Mouse (Mus musculus): Measurements from ENCODE around the gene Jarid2. TPM values are rescaled to one million over a fixed set of nuclear protein-coding genes. Genes with fewer than 3 reads are reported as not detected.

Gene Jarid2
- total and polyA plus RNA-seq, 3 experiments = 7.3 to 24.5 (median 20.2) TPM

DNA sequence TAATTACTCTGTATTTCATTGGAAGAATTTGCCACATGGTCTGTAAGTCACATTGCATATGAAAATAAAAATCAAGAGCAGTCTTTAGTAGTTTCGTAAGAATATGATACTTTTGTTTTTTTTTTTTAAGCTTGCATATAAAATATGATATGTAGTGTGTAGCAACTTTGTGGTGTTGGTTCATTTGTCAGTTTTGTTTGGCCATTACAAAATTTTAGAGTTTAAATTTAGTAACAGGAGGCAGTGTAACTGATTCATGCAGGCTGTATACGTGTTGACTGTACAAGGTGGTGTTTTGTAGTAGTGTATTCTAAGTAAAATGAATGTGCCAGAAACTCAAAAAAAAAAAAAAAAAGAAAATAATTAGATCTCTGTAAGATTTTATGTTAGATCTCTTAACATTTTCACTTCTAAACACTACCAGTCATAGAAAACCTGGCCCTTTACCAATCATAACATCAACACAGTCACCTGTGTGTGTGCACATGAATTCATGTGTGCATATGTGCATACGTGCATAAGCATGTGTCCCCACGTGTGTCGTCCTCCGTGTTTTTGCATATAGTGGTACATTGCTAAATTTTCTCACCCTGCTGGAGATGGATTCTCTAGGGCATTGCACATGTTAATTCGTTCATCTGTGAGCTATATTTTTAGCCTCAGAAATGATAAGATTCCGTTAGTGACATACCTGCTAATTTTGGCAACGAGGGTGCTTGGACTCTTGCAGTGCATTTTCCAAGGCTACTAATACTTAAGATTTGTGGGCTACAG lies 59.3 kb downstream of the Jarid2 start:
- H3K27me3 ChIP-seq (ENCODE audit: control insufficient read depth, insufficient read depth, low read length) = no peaks in the 10 kb centered on the region
- H3K9ac ChIP-seq (ENCODE audit: low read depth, low read length) = no peak overlapping the region
- TF ChIP-seq POLR2A (IDR thresholded peaks at IDR 0.05; ENCODE audit: insufficient read depth, low read depth, low read length) (no peak), CTCF (IDR thresholded peaks at IDR 0.05) (no peak), EP300 (IDR thresholded peaks at IDR 0.05; ENCODE audit: insufficient read depth, low read depth, low read length) (no peak)
- no peak for DNase-seq
- H3K4me3 ChIP-seq = no peak overlapping the region
- 28% methylated on average over 9 of the region's 9 CpGs for WGBS
- H3K4me1 ChIP-seq (ENCODE audit: control insufficient read depth, insufficient read depth, low read length) = peaks cover 16% of the 10 kb centered on the region
- H3K36me3 ChIP-seq (ENCODE audit: control insufficient read depth, insufficient read depth, low read length) = peaks cover 39% of the 10 kb centered on the region
- peaks cover 7% of the 10 kb centered on the region for H3K79me2 ChIP-seq (replicated peaks; ENCODE audit: control insufficient read depth, insufficient read depth, low read length)
- peak overlapping the region; percentile 54 for H3K27ac ChIP-seq
- intact Hi-C loops (cut with DNase I) = loop anchor here (5.0 kb wide), 1 partner anchor 556 kb away; no protein-coding TSS in a partner anchor

DNA sequence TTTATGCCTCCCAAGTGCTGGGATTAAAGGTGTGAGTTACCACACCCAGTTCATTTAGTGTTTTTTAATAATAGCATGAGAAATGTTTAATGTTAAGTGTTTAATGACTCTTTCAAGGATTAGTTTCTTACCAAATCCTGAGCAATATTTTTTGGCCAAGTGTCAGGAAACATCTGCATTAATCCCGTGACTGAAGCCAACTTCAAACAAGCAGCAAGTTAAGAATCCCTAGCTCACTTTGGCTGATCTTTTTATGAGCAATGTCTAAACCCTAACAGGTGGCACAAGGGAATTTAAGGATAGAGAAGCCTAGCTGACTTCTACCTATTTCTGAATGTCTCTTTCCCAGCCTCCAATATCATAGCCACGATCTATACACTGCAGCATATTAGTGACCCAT lies 60.7 kb downstream of the Jarid2 start:
- H3K27me3 ChIP-seq (ENCODE audit: control insufficient read depth, insufficient read depth, low read length) = no peaks in the 10 kb centered on the region
- peak overlapping the region; percentile 54 for H3K27ac ChIP-seq
- intact Hi-C loops (cut with DNase I) = loop anchor here (5.0 kb wide), 1 partner anchor 558 kb away; no protein-coding TSS in a partner anchor
- TF ChIP-seq POLR2A (IDR thresholded peaks at IDR 0.05; ENCODE audit: insufficient read depth, low read depth, low read length) = no peak
- no peak for TF ChIP-seq CTCF (IDR thresholded peaks at IDR 0.05)
- TF ChIP-seq EP300 (IDR thresholded peaks at IDR 0.05; ENCODE audit: insufficient read depth, low read depth, low read length) = no peak
- H3K4me1 ChIP-seq (ENCODE audit: control insufficient read depth, insufficient read depth, low read length) = peaks cover 16% of the 10 kb centered on the region
- 30% methylated on average over 2 of the region's 2 CpGs for WGBS
- peaks cover 45% of the 10 kb centered on the region for H3K36me3 ChIP-seq (ENCODE audit: control insufficient read depth, insufficient read depth, low read length)
- H3K79me2 ChIP-seq (replicated peaks; ENCODE audit: control insufficient read depth, insufficient read depth, low read length) = peaks cover 7% of the 10 kb centered on the region
- H3K9ac ChIP-seq (ENCODE audit: low read depth, low read length) = no peak overlapping the region
- DNase-seq = no peak
- no peak overlapping the region for H3K4me3 ChIP-seq

DNA sequence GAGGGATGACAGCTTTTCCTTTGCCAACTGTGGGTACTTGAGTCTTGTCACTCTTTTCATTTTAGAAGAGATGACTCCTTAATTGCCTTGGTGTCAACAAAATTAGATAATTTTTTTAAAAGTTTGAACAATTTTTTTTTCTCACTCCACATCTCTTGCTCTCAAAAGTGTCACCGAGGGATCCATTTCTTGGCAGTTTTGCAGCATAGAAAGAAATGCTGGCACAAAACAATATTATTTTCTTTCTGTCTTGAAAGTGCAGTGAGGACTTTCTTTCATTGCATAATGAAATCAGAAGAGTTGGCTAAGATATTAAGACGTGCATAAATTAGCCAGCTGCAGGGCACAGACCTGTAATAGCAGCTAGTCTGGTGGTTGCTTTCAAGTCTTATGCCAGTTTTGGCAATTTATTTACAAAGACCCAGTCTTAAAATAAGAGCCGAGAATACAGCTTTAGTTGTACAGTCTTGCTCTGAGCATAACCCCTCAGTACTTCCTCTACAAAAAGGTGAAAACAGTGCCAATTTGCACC lies 63.2 kb downstream of the Jarid2 start:
- WGBS = 55% methylated on average over 3 of the region's 3 CpGs
- Histone ChIP-seq H3K27ac (no peak overlapping the region), H3K36me3 (ENCODE audit: control insufficient read depth, insufficient read depth, low read length) (peaks cover 48% of the 10 kb centered on the region), H3K79me2 (replicated peaks; ENCODE audit: control insufficient read depth, insufficient read depth, low read length) (peaks cover 7% of the 10 kb centered on the region), H3K4me3 (no peak overlapping the region), H3K4me1 (ENCODE audit: control insufficient read depth, insufficient read depth, low read length) (peaks cover 17% of the 10 kb centered on the region), H3K27me3 (ENCODE audit: control insufficient read depth, insufficient read depth, low read length) (no peaks in the 10 kb centered on the region), H3K9ac (ENCODE audit: low read depth, low read length) (no peak overlapping the region)
- TF ChIP-seq EP300 (IDR thresholded peaks at IDR 0.05; ENCODE audit: insufficient read depth, low read depth, low read length) (no peak), CTCF (IDR thresholded peaks at IDR 0.05) (no peak), POLR2A (IDR thresholded peaks at IDR 0.05; ENCODE audit: insufficient read depth, low read depth, low read length) (no peak)
- no peak for DNase-seq
- intact Hi-C loops (cut with DNase I) = no loop called here

DNA sequence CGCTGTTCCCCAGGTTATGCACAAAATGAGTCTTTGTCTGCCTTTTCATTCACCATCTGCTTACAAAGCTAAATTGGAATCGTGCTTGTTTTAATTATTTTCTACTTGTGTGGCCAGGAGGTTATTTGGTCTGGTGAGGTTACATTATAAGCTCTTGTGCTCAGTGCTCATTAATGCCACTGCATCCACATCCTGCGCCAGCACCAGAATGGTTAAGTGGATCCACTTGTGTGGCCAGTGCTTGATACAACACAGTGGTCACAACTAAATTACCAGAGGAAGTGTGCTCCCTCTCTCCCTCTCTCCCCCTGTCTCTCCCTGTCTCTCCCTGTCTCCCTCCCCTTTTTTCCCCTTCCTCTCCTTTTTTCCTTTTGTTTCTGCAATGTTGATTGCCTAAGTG lies 66.6 kb downstream of the Jarid2 start:
- intact Hi-C loops (cut with DNase I) = no loop called here
- TF ChIP-seq POLR2A (IDR thresholded peaks at IDR 0.05; ENCODE audit: insufficient read depth, low read depth, low read length) = no peak
- TF ChIP-seq CTCF (IDR thresholded peaks at IDR 0.05) = no peak
- TF ChIP-seq EP300 (IDR thresholded peaks at IDR 0.05; ENCODE audit: insufficient read depth, low read depth, low read length) = no peak
- Histone ChIP-seq H3K4me3 (no peak overlapping the region), H3K27me3 (ENCODE audit: control insufficient read depth, insufficient read depth, low read length) (no peaks in the 10 kb centered on the region), H3K79me2 (replicated peaks; ENCODE audit: control insufficient read depth, insufficient read depth, low read length) (peaks cover 8% of the 10 kb centered on the region), H3K4me1 (ENCODE audit: control insufficient read depth, insufficient read depth, low read length) (peaks cover 23% of the 10 kb centered on the region), H3K27ac (no peak overlapping the region), H3K9ac (ENCODE audit: low read depth, low read length) (no peak overlapping the region), H3K36me3 (ENCODE audit: control insufficient read depth, insufficient read depth, low read length) (peaks cover 39% of the 10 kb centered on the region)
- DNase-seq = no peak
- 68% methylated on average over 3 of the region's 3 CpGs for WGBS

DNA sequence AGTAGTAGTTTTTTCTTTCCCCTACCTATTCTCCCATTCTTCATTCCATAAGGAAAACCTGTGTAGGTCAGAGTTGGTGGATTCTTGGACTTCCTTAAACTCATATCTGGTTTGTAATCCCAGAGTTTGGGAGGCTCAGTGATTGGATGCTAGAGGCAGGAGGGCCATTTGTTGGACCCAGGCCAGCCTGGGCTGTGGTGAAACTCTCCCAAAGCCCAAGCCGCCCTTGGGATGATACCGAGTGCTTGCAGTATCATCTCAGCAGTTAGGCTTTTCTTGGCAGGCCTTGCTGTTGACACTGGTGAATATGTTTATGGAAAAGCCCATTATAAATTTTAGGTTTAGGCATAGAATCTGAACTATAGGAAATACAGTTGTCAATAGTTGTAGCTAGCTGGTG lies 67.5 kb downstream of the Jarid2 start:
- no peak for TF ChIP-seq CTCF (IDR thresholded peaks at IDR 0.05)
- Histone ChIP-seq H3K9ac (ENCODE audit: low read depth, low read length) (no peak overlapping the region), H3K4me1 (ENCODE audit: control insufficient read depth, insufficient read depth, low read length) (peaks cover 21% of the 10 kb centered on the region), H3K79me2 (replicated peaks; ENCODE audit: control insufficient read depth, insufficient read depth, low read length) (peaks cover 10% of the 10 kb centered on the region), H3K36me3 (ENCODE audit: control insufficient read depth, insufficient read depth, low read length) (peaks cover 35% of the 10 kb centered on the region), H3K27ac (no peak overlapping the region), H3K27me3 (ENCODE audit: control insufficient read depth, insufficient read depth, low read length) (no peaks in the 10 kb centered on the region), H3K4me3 (no peak overlapping the region)
- DNase-seq = peak; percentile 39 to 51
- intact Hi-C loops (cut with DNase I) = no loop called here
- WGBS = 26% methylated on average over 2 of the region's 2 CpGs

DNA sequence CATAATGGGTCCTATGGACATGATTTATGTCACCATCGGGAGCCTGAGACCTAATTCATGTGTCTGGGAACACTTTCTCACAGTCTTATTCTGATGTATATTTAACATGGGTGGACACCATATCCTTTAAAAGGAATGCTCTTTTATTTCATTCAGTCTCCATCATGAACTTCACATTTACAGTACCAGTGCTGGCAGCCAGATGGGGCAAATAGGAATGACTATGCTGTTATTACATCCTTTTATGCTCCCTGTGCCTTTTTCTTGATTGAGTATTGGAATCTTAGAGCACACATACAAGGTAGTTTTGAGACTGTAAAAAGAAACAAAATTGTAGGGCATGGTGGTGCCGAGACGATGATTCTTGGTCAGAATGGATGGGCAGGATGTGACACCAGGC lies 69.0 kb downstream of the Jarid2 start:
- Histone ChIP-seq H3K27me3 (ENCODE audit: control insufficient read depth, insufficient read depth, low read length) (no peaks in the 10 kb centered on the region), H3K9ac (ENCODE audit: low read depth, low read length) (no peak overlapping the region), H3K79me2 (replicated peaks; ENCODE audit: control insufficient read depth, insufficient read depth, low read length) (peaks cover 9% of the 10 kb centered on the region), H3K4me3 (no peak overlapping the region), H3K36me3 (ENCODE audit: control insufficient read depth, insufficient read depth, low read length) (peaks cover 30% of the 10 kb centered on the region), H3K4me1 (ENCODE audit: control insufficient read depth, insufficient read depth, low read length) (peaks cover 23% of the 10 kb centered on the region), H3K27ac (no peak overlapping the region)
- TF ChIP-seq EP300 (IDR thresholded peaks at IDR 0.05; ENCODE audit: insufficient read depth, low read depth, low read length) (no peak), POLR2A (IDR thresholded peaks at IDR 0.05; ENCODE audit: insufficient read depth, low read depth, low read length) (no peak), CTCF (IDR thresholded peaks at IDR 0.05) (peak; percentile 60)
- no peak for DNase-seq
- intact Hi-C loops (cut with DNase I) = no loop called here
- WGBS = 80% methylated on average over 3 of the region's 3 CpGs

Measured in heart, adult 2 months (tissue).